Mouse (Mus musculus): ENCODE results near the gene Ptpn3.
"Not testable (repeated sequence)": the region's sequence is repeated elsewhere in the genome, so short reads cannot be mapped to it uniquely, and the experiment has no call there.

The Ptpn3 gene

DNA sequence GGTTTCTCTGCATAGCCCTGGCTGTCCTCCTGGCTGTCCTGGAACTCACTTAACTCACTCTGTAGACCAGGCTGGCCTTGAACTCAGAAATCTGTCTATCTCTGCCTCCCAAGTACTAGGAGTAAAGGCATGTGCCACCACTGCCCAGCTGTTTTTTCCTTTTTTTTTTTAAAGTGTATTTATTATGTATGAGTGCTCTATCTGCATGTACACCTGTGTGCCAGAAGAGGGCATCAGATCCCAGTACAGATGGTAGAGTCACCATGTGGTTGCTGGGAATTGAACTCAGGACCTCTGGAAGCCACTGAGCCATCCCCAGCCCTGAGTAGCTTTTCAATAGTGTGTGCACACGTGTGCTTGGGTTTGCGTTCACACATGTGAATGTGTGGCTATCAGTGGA, 76.9 kb downstream of the Ptpn3 start:
- DNase-seq (ENCODE audit: low spot score in 2 of 2), result no peak

DNA sequence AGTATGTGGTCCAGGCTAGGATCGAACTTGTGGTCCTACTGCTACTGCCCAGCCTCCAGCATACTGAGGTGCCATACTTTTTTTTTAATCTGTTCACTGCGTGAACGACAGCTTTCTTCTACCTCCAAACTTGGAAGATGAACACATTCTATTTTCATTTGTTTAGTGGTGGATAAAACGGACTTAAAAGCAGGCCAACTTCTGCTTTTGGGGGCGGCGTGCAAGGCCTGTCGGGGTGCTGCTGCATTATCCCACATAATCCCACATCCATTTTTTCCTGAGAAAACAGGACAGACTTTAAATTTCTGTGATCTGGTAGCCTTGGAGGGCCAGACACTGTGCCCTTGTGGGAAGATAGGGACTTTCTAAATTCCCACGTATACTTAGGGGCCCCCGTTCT, 83.9 kb downstream of the Ptpn3 start:
- no peak for DNase-seq (ENCODE audit: low spot score in 2 of 2)

DNA sequence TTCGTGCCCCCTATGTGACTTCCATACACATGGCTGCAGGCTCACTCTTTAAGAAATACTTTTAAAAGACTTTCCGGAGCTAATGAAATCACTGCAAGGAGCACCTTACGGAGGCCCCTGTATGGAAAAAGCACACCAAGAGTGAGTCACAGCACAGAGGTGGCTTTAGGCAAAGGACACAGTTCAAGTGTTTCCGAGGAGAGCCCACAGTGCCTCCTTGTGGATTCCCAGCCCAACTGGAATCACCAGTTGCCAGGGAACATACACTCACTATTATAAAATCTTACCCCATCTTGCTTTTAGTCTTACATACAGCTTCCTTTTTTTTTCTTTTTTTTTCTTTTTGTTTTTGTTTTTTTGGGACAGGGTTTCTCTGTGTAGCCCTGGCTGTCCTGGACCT, 85.1 kb downstream of the Ptpn3 start:
- no peak for DNase-seq (ENCODE audit: low spot score in 2 of 2)

DNA sequence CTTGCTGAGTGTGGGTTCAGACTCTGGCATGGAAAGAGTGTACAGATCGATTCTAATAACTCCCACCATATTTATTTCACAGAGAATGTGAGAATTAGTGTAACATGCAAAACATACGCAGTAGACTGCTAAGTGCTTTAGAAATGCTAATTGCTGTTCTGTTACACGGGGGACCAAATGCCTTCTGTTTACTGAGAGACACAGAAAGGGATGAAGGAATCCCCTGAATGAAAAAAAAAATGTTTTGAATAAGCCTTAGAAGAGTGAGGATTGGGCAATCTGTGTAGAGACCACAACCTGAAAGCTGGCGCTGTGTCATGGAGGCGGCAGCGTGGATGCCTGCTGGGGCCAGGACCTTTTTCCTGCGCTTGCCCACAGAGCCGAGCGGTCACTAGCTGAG, 86.8 kb downstream of the Ptpn3 start:
- no peak for DNase-seq (ENCODE audit: low spot score in 2 of 2)

DNA sequence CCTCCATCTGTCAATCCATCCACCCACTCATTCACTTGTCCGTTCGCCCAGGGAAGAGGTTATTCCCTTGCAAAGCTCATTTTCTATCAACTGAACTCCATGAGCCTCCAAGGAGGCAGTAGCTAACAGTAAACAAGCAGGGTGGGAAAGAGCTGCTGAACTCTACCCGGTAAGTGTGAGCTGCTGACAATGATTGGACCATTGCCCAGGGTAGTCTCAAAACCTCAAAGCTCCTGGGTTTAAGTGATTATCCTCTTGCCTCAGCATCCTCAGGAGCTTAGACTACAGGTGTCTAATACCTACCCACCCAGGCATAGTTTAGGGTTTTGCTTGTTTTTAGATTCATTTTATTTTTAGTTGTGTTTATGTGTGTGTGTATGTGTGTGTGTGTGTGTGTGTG, 87.5 kb downstream of the Ptpn3 start:
- no peak for DNase-seq (ENCODE audit: low spot score in 2 of 2)

DNA sequence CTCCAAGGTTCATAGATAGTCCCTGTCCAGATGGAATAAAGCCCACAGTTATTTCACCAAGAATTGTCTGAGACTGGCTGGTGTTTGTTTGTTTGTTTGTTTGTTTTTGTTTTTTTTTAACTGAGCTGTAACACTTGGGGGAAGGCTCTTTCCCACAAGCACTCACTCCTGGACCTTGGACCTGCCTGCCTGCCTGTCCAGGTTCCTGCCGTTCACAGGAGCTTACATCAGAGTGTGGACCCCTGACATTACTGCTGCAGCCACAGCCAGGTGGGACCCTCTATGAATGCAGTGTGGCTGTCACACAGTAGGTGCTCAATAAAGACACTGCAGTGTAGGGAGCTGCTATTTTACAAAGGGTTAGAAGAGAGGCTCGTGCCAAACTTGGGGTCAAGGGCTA, 89.9 kb downstream of the Ptpn3 start:
- DNase-seq (ENCODE audit: low spot score in 2 of 2), result no peak

DNA sequence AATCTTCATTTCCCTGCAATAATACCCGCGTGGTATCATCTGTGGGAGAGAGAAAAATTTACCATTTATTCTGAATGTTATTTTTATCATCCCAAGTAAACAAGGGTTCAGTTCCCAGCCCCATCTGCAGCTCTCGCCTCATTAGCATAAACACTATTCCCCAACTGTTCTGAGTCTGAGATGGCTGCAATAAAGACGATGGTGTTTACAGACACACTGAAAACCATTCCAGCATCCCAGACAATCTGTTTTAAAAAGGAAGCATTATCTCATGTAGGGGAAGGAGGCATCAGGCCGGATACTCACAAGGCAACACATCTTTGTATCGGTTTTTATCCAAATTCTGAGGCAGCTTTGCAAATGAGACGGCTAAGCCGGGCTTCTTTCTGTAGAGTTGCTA, 95.7 kb downstream of the Ptpn3 start:
- no peak for DNase-seq (ENCODE audit: low spot score in 2 of 2)

DNA sequence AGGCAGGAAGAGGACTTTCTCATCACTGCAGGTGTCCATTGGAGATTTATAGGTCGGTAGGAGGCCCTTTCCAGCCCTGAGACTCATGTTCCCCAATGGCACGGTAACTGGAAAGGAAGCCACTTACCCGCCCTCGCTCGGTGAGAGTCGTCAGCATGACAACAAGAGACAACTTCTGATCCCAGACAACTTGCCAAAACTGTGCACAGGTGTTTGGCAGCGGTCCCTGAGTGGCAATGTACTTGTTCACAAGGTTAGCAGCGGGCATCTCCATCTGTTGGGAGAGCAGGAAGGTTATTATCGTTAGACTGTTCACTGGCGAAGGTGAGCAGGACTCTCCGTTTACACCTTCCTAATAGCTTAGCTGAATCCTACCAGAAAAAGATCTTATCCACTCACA, 96.9 kb downstream of the Ptpn3 start:
- DNase-seq (ENCODE audit: low spot score in 2 of 2), result no peak

DNA sequence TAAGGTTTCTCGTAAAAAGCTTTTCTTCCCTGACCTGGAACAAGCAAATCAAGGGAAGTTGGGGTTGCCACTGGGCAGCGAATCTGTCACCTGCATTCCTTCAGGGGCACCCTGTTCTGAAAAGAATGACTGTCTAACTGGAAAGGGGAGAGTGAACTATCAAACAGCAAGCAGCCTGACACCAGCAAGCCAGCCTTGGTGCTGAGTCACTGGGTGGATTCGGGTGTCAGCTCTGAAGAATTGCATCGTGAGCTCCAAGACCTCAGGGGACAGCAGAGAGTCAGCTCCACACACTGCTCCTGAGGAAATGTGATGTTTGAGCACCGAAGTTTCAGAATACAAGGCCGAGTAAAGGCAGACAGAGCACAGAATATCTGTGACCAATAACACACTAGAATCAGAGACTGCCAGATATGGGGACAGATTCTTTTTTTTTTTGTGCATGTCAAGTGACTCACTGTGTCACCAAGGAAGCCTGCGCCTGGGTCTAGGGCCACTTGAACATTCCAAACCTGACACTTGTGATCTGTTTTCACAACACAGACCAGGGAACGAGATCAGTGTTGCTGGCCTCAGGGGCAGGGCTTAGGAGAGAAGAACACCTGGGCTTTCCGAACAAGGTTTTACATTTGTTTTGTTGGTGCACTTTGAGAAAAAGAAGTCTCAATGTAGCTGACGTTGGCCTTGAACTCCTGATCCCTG, 98.8 kb downstream of the Ptpn3 start:
- no peak for DNase-seq (ENCODE audit: low spot score in 2 of 2)

DNA sequence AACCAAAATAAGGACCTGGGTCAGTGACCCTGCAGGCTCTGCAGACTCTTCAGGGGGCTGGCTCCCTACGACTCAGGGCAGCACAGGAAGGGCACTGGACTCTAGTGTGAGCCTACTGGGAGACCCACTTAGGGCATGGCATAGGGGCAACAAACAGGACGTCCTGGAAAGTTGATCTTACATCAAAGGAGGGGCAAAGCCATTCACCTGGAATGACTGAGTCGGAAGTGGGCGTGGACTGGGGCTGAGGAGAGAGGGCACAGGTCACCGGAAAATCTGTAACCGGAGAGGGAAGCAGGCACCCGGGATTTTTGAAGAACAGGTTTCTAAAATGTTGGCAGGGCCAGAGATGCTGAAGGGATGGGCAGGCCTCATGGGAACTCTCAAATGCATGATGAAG, 99.5 kb downstream of the Ptpn3 start:
- DNase-seq (ENCODE audit: low spot score in 2 of 2), result no peak

DNA sequence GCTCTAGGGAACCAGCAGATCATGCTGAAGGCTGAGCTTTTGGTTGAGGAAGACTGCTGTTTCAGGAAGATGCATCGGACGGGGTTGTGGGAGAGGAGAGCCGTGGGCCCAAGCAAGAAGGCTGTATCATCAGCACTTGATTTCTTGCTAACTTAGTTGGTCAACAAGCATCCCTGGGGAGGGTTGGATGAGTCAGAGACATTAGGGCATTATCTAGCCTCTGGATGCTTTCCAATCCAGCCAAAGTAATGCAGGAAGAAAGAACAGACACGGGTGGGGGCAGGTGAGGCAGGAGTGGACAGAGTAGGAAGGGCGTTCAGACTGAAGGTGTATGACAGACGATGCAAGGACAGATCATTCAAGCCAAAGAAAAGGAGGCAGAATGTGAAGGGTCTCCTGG, 101.0 kb downstream of the Ptpn3 start:
- no peak for DNase-seq (ENCODE audit: low spot score in 2 of 2)

DNA sequence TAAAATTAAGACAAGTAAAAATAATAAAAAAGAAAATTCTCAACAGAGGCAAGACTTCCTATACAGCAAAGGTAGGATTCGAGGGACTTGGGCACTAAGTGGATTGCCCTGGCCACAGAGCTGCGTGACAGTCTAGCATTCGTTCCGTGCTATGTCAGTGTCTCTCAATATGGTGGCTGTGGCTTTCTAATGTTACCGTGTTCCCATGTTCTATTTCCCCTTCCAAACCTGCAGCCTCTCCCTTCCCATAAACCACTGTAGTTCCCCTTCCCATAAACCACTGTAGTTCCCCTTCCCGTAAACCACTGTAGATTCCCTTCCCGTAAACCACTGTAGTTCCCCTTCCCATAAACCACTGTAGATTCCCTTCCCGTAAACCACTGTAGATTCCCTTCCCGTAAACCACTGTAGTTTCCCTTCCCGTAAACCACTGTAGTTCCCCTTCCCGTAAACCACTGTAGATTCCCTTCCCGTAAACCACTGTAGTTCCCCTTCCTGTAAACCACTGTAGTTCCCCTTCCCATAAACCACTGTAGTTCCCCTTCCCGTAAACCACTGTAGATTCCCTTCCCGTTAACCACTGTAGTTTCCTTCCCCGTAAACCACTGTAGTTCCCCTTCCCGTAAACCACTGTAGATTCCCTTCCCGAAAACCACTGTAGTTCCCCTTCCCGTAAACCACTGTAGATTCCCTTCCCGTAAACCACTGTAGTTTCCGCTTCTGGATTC, 102.8 kb downstream of the Ptpn3 start:
- DNase-seq (ENCODE audit: low spot score in 2 of 2), result not testable (repeated sequence)

DNA sequence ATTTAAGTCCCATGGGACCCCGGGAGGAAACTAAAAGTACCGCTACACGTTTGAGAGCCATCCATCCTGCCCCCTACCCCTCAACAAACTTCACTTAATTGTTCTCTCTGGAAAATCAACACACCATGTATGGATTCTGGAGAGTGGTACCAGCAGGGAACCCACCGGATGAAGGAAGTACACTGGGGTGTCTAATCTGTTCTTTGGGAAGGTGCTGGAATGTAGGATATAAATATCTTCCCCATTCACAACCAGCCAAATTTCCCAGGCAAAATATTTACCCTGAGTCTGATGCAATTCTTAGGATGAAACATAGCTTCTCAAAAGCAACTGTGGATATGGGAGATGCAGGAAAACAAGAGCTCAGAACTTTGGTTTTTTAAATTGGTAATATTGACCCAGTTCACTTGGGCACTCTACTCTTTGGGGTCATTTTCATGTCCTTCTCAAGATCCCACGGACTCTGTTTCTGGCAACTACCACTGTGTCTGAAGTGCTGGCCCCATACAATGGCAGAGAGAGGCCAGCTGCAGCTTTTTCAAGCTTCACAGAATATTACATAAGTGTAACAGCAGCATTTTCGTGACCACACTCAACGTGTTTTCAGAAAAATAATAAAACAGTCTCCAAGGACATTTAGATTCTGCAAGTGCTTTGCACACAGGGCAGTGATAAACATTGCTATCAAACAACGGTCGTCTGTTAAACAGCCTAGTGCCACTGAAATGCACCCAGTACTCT, 109.9 kb downstream of the Ptpn3 start:
- no peak for DNase-seq (ENCODE audit: low spot score in 2 of 2)

DNA sequence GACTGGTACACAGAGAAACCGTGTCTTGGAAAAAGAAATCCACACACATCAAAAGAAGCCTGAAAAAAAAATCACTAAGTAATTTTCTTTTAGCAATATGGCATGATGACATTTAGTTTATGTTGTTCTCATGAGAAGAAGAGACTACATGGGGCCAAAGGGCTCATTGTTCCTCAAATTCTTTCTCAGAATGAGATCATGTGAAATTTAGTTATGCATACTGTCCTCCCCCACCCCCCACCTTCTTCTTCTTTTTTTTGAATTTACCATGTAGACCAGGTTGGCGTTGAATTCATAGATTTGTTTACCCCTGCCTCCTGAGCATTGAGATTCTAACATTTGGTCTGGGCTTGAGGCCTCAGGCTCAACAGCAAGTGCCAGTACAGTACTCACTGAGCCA, 111.8 kb downstream of the Ptpn3 start:
- no peak for DNase-seq (ENCODE audit: low spot score in 2 of 2)

DNA sequence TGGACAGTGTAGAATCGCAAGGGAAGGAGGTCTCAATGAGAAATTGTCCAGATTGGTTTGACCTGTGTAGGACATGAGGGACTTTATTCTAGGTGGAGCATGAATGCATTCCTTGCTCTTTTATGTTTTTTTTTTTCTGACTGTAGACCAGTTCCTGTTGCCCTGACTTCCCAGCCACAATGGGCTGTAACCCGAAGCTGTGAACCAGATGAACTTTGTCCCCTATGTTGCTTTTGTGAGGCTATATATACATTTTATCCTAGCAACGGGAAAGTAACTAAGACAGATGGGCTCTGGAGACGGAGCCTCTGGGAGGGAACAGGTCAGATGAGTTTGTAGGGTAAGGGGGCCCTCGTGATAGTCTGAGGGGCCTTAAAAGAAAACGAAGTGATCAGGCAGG, 115.6 kb downstream of the Ptpn3 start:
- no peak for DNase-seq (ENCODE audit: low spot score in 2 of 2)

DNA sequence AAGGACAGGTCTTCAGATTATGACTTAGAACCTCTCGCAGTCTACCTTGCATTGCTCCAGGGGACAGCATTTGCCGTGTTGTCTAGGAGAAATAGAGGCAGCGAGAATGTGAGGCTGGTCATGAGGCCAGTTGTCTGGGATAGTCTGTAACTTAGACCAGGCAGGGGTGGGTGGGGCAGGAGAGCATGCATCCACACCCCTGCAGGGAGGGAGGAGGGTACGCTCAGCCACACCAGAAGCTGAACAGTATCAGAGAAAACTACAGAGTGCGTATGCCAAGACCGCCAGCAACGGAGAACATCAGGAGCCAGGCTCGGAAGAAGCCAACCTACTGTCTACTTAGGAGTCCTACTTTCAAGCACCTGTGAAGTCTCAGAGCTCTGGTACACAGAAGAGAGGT, 116.2 kb downstream of the Ptpn3 start:
- no peak for DNase-seq (ENCODE audit: low spot score in 2 of 2)

DNA sequence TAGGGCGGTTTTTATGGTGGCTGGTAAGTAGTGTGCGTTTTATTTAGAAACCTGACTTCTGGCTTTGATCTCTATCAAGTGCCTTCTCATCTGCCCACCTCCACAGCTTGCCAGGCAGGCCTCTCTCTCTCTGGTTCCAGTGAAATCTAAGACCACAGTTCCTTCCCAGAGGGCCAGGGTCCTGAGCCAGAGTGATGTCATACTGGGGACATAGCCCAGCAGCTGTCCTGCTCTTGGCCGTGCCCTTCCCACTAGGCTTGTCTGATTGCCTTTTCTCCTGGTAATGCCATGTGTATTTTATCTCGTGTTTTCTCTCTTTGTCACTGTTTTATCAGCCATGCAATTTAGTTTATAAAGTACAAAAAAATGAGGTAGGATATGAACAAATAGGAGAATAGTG, 118.1 kb downstream of the Ptpn3 start:
- no peak for DNase-seq (ENCODE audit: low spot score in 2 of 2)

DNA sequence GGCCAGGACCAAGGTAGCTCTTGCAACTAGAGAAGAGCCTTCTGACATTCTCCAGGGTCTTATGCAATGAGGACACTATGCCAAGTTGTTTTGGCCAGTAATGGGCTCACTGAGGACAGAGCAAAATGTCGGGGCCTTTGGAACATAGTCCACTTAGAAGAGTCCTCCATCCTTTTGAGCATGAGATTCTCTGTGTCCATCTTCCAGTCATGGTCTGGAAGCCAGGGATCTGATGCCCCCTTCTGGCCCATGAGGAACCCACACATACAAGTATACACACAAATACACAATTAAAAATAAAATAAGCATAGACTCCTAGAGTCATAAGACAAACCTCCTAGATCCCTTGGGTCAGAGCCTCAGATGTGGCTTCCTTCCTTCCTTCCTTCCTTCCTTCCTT, 120.1 kb downstream of the Ptpn3 start:
- DNase-seq (ENCODE audit: low spot score in 2 of 2), result no peak

DNA sequence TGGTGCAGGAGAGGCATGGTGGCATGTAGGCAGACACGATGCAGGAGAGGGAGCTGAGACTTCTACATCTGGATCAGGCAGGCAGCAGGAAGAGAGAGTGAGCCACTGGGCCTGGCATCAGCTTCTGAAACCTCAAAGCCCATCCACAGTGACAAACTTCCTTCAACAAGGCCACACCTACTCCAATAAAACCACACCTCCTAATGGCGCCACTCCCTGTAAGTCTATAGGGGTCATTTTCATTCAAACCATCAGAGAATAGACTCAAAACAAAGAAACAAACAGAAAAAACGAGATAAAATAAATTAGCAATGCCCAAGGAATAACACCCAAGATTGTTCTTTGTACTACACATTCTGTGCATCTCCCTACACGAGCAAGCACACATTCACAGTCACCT, 122.8 kb downstream of the Ptpn3 start:
- no peak for DNase-seq (ENCODE audit: low spot score in 2 of 2)

DNA sequence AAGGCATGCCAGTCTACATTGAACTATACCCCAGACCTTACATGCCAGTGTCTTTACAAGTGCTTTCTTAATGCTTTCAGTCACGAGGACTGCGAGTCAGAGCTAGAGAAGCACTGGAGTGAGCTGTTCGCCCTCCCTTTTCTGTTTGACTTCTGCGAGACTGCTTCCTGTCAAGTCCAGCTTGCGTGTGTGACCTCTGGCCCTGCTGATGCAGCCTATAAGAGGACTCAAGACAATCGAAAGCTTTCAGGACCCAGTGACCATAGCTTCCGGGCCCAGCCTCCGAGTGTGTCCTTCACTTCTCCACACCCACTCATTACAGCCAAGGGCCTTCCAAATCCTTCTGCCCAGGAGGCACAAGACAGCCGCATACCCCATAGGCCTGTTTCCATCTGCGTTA, 126.3 kb downstream of the Ptpn3 start:
- no peak for DNase-seq (ENCODE audit: low spot score in 2 of 2)

DNA sequence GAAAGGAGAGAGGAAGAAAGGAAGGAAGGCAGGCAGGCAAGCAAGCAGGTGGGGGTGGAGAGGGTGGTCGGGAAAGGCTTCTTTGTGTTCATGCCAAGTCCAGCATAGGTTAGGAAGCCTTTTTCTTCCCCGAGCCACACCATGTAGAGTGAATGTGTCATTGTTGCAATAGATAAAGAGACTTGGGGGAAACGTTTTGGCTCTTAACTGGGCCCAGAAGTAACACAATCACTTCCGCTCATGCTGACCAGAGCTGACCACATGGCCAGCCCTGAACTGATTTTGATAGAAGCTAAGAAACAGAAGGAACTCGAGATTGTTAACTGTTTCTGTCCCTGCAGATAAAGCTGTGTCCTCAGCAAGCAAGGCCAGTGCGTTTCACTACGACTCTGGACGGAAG, 128.8 kb downstream of the Ptpn3 start:
- no peak for DNase-seq (ENCODE audit: low spot score in 2 of 2)

DNA sequence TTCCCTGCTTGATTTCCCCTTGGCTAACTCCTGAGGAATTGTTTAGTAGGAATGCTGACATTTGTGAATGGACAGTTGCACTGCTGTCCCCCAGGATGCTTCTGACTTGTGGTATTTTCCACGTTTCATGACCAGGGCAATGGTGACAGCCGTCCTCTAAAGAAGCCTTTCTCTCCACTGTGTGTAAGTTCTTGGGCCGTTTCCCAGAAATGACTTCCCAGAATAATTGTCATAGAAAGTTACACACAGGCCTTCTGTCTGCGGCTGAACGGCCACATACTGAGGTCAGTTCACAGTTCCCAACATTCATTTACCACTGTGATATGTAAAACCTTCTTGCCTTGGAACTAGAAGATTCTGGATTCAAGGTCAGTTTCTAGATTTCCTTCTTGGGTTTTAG, 129.8 kb downstream of the Ptpn3 start:
- DNase-seq (ENCODE audit: low spot score in 2 of 2), result no peak

DNA sequence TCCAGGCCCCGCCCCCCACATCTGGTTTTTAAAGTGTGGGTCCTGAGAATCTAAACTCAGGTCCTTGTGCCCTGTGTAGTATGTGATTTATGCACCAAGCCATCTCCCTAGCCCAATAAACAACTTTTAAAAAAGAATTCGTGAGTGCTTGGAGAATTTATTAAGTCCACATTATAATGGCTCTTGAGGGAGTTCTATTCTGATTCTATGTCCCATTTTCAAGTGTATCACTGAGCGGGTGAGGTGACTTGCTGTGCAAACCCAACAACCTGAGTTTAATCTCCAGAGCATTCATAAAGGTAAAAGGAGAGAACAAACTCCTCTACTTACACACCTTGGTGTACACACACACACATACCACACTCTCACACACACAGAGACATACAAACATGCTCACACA, 133.0 kb downstream of the Ptpn3 start:
- DNase-seq (ENCODE audit: low spot score in 2 of 2), result no peak
